Mouse (Mus musculus) stomach, postnatal 0 days (tissue): ENCODE data around the gene Net1. TPM values are rescaled to one million over a fixed set of nuclear protein-coding genes. Genes with fewer than 3 reads are reported as not detected.

Experiments used
- ATAC-seq: fragments of 200-750 bp; cut with Nextera tagmentation; 2 replicates; pipeline ENCODE4 v1.8.0; 2017; ENCODE audit not compliant: low FRiP score, low TSS enrichment
- DNase-seq: peaks from one replicate; pipeline ENCODE4 v3.0.0-alpha.2; 2016; ENCODE audit warnings: low spot score
- H3K27ac ChIP-seq: fragments of 300-500 bp; sonication (generic); replicated peaks from 2 replicates; pipeline ENCODE4 v1.5.1; 2014; ENCODE audit warnings: mild to moderate bottlenecking, control low read depth
- H3K27me3 ChIP-seq: fragments of 300-500 bp; sonication (generic); 2 replicates; pipeline ENCODE4 v1.6.1; 2014; ENCODE audit warnings: low read length; ENCODE audit not compliant: control insufficient read depth, insufficient read depth
- H3K36me3 ChIP-seq: fragments of 300-500 bp; sonication (generic); 2 replicates; pipeline ENCODE4 v1.6.1; 2014; ENCODE audit warnings: low read length, mixed read lengths; ENCODE audit not compliant: control insufficient read depth, insufficient read depth
- H3K4me1 ChIP-seq: fragments of 300-500 bp; sonication (generic); replicated peaks from 2 replicates; pipeline ENCODE4 v1.6.1; 2014; ENCODE audit warnings: antibody characterized with exemption; ENCODE audit not compliant: control insufficient read depth, insufficient read depth
- H3K4me2 ChIP-seq: fragments of 300-500 bp; sonication (generic); replicated peaks from 2 replicates; pipeline ENCODE4 v1.6.1; 2014; ENCODE audit warnings: low read depth, mild to moderate bottlenecking, control low read depth, moderate library complexity
- H3K4me3 ChIP-seq: fragments of 300-500 bp; sonication (generic); 2 replicates; pipeline ENCODE4 v1.5.1; 2014; ENCODE audit warnings: low read depth, low read length, control low read depth
- H3K9ac ChIP-seq: fragments of 300-500 bp; sonication (generic); 2 replicates; pipeline ENCODE4 v1.6.1; 2014; ENCODE audit warnings: mild to moderate bottlenecking, low read length, control low read depth, mixed read lengths
- H3K9me3 ChIP-seq: fragments of 300-500 bp; sonication (generic); 2 replicates; pipeline ENCODE4 v1.6.1; 2016; ENCODE audit warnings: low read length; ENCODE audit not compliant: control insufficient read depth
- CTCF ChIP-seq: IDR thresholded peaks from 2 replicates; pipeline ENCODE4 v1.5.1; 2016; ENCODE audit warnings: antibody characterized with exemption, low read depth, mild to moderate bottlenecking, moderate library complexity
- EP300 ChIP-seq: optimal IDR thresholded peaks from 2 replicates; pipeline ENCODE3; 2016; ENCODE audit warnings: antibody characterized with exemption
- WGBS: fragments of 180-500 bp; shearing (Covaris S2); extraction: QIAGEN DNeasy Blood & Tissue Kit; methylation state at CpG from one replicate; pipeline ENCODE4 v1.1.7; 2014; 5-methylcytosine and 5-hydroxymethylcytosine counted together
- polyA plus RNA-seq: library from polyadenylated mRNA; unstranded; fragments of >200 nt; fragmentation: Nextera tagmentation; extraction: Ambion mirVana; gene quantifications from 2 replicates; pipeline ENCODE4 v1.2.1, GENCODE M21; 2015

Net1 gene
- polyA plus RNA-seq, 1 experiment from 2014 or later: 54.6 TPM

- Histone ChIP-seq H3K36me3 (peaks cover 17% of the 10 kb centered on the region), H3K4me1 (no peaks in the 10 kb centered on the region), H3K9me3 (no peaks in the 10 kb centered on the region), H3K27me3 (no peaks in the 10 kb centered on the region), H3K27ac (no peak overlapping the region), H3K4me2 (no peak overlapping the region), H3K9ac (no peak overlapping the region), H3K4me3 (no peak overlapping the region)
- no peak for ATAC-seq
- TF ChIP-seq EP300 (no peak), CTCF (no peak)
- 89% methylated on average over 7 of the region's 7 CpGs for WGBS
- DNase-seq: no peak
These were observed 31.4 kb downstream of the Net1 start for GRCm38 (mm10) chr13:3886663-3887062.

GRCm38 (mm10) chr13:3877679-3878220 is 40.3 kb downstream of the Net1 start:
- no peak for DNase-seq
- H3K9me3 ChIP-seq: no peaks in the 10 kb centered on the region
- no peaks in the 10 kb centered on the region for H3K27me3 ChIP-seq
- no peak overlapping the region for H3K4me2 ChIP-seq
- H3K4me3 ChIP-seq: no peak overlapping the region
- peak overlapping the region; percentile 69 for H3K27ac ChIP-seq
- H3K4me1 ChIP-seq: 0 out of 2 replicates have a peak, but pooled peaks cover 3% of the 10 kb centered on the region
- WGBS: 45% methylated on average over 4 of the region's 4 CpGs
- peaks cover 5% of the 10 kb centered on the region; the same call in 1 of the 2 replicates for H3K36me3 ChIP-seq
- ATAC-seq: peak; percentile 30; the same call in 1 of the 2 replicates
- TF ChIP-seq CTCF (no peak), EP300 (no peak)
- no peak overlapping the region for H3K9ac ChIP-seq

- TF ChIP-seq EP300: no peak
- no peak for TF ChIP-seq CTCF
- Histone ChIP-seq H3K27me3 (no peaks in the 10 kb centered on the region), H3K4me1 (0 out of 2 replicates have a peak, but pooled peaks cover 3% of the 10 kb centered on the region), H3K36me3 (peaks cover 5% of the 10 kb centered on the region; the same call in 1 of the 2 replicates), H3K27ac (peak overlapping the region; percentile 69), H3K9ac (no peak overlapping the region), H3K4me3 (no peak overlapping the region), H3K4me2 (no peak overlapping the region), H3K9me3 (no peaks in the 10 kb centered on the region)
- ATAC-seq (peak; percentile 42), DNase-seq (no peak)
- WGBS: 40% methylated on average over 6 of the region's 6 CpGs
These were observed 40.8 kb downstream of the Net1 start for GRCm38 (mm10) chr13:3877185-3877584.

GRCm38 (mm10) chr13:3876448-3876847 is 41.6 kb downstream of the Net1 start:
- peak overlapping the region; percentile 35; the same call in 1 of the 2 replicates for H3K27ac ChIP-seq
- H3K4me1 ChIP-seq: 0 out of 2 replicates have a peak, but pooled peaks cover 3% of the 10 kb centered on the region
- H3K9me3 ChIP-seq: no peaks in the 10 kb centered on the region
- no peak overlapping the region for H3K9ac ChIP-seq
- H3K27me3 ChIP-seq: no peaks in the 10 kb centered on the region
- DNase-seq: no peak
- no peak for ATAC-seq
- H3K4me2 ChIP-seq: no peak overlapping the region
- H3K4me3 ChIP-seq: no peak overlapping the region
- TF ChIP-seq EP300 (no peak), CTCF (no peak)
- H3K36me3 ChIP-seq: no peaks in the 10 kb centered on the region
- 42% methylated on average over 6 of the region's 6 CpGs for WGBS

GRCm38 (mm10) chr13:3872832-3873231 is 45.2 kb downstream of the Net1 start:
- H3K9ac ChIP-seq: no peak overlapping the region
- ATAC-seq (no peak), DNase-seq (no peak)
- H3K9me3 ChIP-seq: no peaks in the 10 kb centered on the region
- H3K4me1 ChIP-seq: 0 out of 2 replicates have a peak, but pooled peaks cover 3% of the 10 kb centered on the region
- no peak overlapping the region for H3K27ac ChIP-seq
- no peaks in the 10 kb centered on the region for H3K27me3 ChIP-seq
- 88% methylated on average over 4 of the region's 4 CpGs for WGBS
- TF ChIP-seq EP300 (no peak), CTCF (no peak)
- H3K4me3 ChIP-seq: no peak overlapping the region
- no peaks in the 10 kb centered on the region for H3K36me3 ChIP-seq
- no peak overlapping the region for H3K4me2 ChIP-seq

- Histone ChIP-seq H3K36me3 (no peaks in the 10 kb centered on the region), H3K9me3 (no peaks in the 10 kb centered on the region), H3K27ac (no peak overlapping the region), H3K9ac (no peak overlapping the region), H3K4me2 (no peak overlapping the region), H3K27me3 (no peaks in the 10 kb centered on the region), H3K4me1 (0 out of 2 replicates have a peak, but pooled peaks cover 2% of the 10 kb centered on the region), H3K4me3 (no peak overlapping the region)
- TF ChIP-seq CTCF: no peak
- TF ChIP-seq EP300: no peak
- no peak for ATAC-seq
- DNase-seq: no peak
These were observed 48.1 kb downstream of the Net1 start for GRCm38 (mm10) chr13:3869901-3870300.
